Mouse (Mus musculus): ENCODE results near the gene Nat8f2. TPM values are rescaled to one million over a fixed set of nuclear protein-coding genes. Genes with fewer than 3 reads are reported as not detected.

Nat8f2 gene
- total RNA-seq, 2 experiments from 2014 or later: not detected

- no peak for DNase-seq
Observed at GRCm38 (mm10) chr6:85822286-85822685, 46.7 kb downstream of the Nat8f2 start.

- no peak for DNase-seq
Observed at GRCm38 (mm10) chr6:85820837-85821236, 48.1 kb downstream of the Nat8f2 start, which contains the start of the genes Nat8f6 and Nat8f5. Gene Nat8f6, minus strand, starts transcription at chr6:85820954. Gene Nat8f5, minus strand, starts transcription at chr6:85820972.

- no peak for DNase-seq
Observed at GRCm38 (mm10) chr6:85818338-85818737, 50.6 kb downstream of the Nat8f2 start.

Other genes with a start within 250 kb of the Nat8f2 start
- gene Nat8f7, start 156.0 kb downstream of the Nat8f2 start, total RNA-seq (2021): not detected
- gene Nat8f3, start 103.4 kb downstream of the Nat8f2 start, total RNA-seq (2021): not detected
- not detected for gene Nat8f6, start 48.2 kb downstream of the Nat8f2 start, total RNA-seq (2021)
- not detected for gene Nat8f5, start 48.2 kb downstream of the Nat8f2 start, total RNA-seq (2021)
- not detected for gene Nat8, start 37.1 kb downstream of the Nat8f2 start, total RNA-seq (2021)
- gene Nat8f4, start 35.7 kb upstream of the Nat8f2 start, total RNA-seq (2021): 1 to 10 TPM; 1.3 to 1.8 TPM
- gene Tprkb, start 42.7 kb upstream of the Nat8f2 start, total RNA-seq (2021): 10 to 100 TPM; 11.6 to 13.1 TPM
- gene Nat8f1, start 46.5 kb upstream of the Nat8f2 start, total RNA-seq (2021): 1 to 10 TPM; 2.1 to 2.4 TPM
- 10 to 100 TPM; 60.0 to 69.6 TPM for gene Dusp11, start 92.5 kb upstream of the Nat8f2 start, total RNA-seq (2021)
- not detected for gene Figla, start 147.0 kb upstream of the Nat8f2 start, total RNA-seq (2021)
- 1 to 10 TPM; 2.3 to 3.3 TPM for gene Add2, start 159.5 kb upstream of the Nat8f2 start, total RNA-seq (2021)